Mouse (Mus musculus) embryonic fibroblast, embryonic 13.5 days (primary cell): ENCODE results near the gene Ankrd11.

Experiments
- CTCF ChIP-seq: IDR thresholded peaks from 2 replicates; pipeline ENCODE4 v1.5.1; 2011; ENCODE audit warnings: mild to moderate bottlenecking, control low read depth, low read length, moderate library complexity, borderline replicate concordance; ENCODE audit not compliant: insufficient read depth
- POLR2A ChIP-seq: IDR thresholded peaks from 2 replicates; pipeline ENCODE4 v1.6.1; 2011; ENCODE audit warnings: low read depth, mild to moderate bottlenecking, control low read depth, low read length, moderate library complexity

GRCm38 (mm10) chr8:122976046-122976445 lies 66.0 kb downstream of the Ankrd11 start:
- no peak for TF ChIP-seq CTCF
- no peak for TF ChIP-seq POLR2A
